Mouse (Mus musculus): Measurements from ENCODE around the gene Bex3.
"Not testable (repeated sequence)": the region's sequence is repeated elsewhere in the genome, so short reads cannot be mapped to it uniquely, and the experiment has no call there.

Gene Bex3

DNA sequence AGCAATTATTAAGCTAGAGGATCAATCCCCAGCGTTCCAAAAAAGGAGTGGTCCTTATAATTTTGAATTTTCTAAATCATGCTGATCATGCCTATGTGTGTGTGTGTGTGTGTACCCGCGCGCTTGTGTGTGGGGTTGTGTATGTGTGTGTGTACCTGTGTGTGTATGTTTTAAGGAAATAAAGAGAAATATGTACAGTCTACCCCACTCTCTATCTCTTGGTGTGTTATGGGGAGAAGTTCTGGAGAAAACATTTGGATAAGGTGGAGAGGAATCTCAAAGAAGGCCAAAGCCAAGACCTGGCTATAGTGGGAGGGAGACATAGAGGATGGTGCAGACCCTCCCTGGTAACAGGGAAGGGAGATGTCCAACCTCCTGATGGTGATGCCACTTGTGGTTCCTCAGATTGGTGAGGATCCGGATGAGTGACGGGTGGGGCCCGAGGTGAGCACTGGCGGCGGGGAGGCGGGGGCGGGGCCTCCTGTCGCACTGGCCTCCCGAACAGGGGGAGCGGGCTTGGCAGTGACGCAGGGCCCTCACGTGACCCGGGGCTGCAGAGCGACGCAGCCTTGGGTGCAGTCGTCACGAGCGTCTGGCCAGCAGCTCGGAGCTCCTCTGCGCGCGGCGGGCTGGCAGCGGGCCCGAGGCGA is at the start of gene Bex3:
Bex3 (plus strand) TSS at position 511 of the 650 bp plus-strand sequence.
- DNase-seq (ENCODE audit: low spot score in 2 of 2), result peak in 1 of 2 experiments; percentile 22

GRCm38 (mm10) chrX:136223714-136224113 is 46.3 kb upstream of the Bex3 start:
- no peak for DNase-seq (ENCODE audit: low spot score in 2 of 2)

DNA sequence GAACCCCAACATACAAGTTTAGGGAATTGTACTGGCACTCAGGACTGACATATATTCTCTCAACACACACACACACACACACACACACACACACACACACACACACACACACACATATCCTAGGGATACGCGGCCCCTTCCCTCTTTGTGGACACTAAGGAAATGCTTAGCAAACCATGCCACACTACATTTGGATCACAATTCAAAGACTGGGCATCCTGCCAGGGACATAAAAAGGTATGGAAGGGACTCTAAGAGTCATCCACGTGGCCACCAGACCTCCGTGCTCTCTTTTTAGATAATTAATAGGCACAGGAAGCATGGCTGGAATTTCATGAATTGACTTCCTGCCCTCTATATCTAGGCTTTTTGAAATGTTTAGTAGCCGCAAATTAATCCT is 42.3 kb upstream of the Bex3 start:
- no peak for DNase-seq (ENCODE audit: low spot score in 2 of 2)

- DNase-seq (ENCODE audit: low spot score in 2 of 2), result peak in 1 of 2 experiments; percentile 14
Observed at GRCm38 (mm10) chrX:136238118-136238517, 31.9 kb upstream of the Bex3 start.

- DNase-seq (ENCODE audit: low spot score in 2 of 2), result no peak
Observed at GRCm38 (mm10) chrX:136243181-136243580, 26.9 kb upstream of the Bex3 start.

- peak; percentile 37 to 57 for DNase-seq (ENCODE audit: low spot score in 2 of 2)
Observed at GRCm38 (mm10) chrX:136244574-136245229, 25.4 kb upstream of the Bex3 start, which contains the start of gene Tceal9. TSS of gene Tceal9 (plus strand) at chrX:136245079.

GRCm38 (mm10) chrX:136245521-136246071 is 24.5 kb upstream of the Bex3 start:
- DNase-seq (ENCODE audit: low spot score in 2 of 2), result no peak

DNA sequence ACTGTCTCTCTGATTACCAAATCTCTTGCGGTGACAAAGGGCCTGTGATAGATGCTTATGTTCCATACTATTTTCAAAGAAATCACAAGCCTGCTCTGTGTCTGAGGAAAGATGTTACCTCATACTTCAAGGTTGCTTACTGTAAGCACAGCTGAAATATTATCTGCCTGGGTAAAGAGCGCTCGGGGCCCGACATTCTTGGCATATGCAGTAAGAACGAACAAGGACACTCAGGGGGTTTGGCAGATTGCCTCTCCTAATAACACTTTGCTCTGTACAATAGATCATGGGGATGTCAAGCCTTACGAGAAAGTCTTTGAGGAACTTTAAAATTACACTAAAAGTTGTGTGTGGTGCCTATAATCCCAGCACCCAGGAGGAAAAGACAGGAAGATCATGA is 21.2 kb upstream of the Bex3 start:
- DNase-seq (ENCODE audit: low spot score in 2 of 2), result no peak

GRCm38 (mm10) chrX:136249671-136250070 is 20.4 kb upstream of the Bex3 start:
- DNase-seq (ENCODE audit: low spot score in 2 of 2), result no peak

DNA sequence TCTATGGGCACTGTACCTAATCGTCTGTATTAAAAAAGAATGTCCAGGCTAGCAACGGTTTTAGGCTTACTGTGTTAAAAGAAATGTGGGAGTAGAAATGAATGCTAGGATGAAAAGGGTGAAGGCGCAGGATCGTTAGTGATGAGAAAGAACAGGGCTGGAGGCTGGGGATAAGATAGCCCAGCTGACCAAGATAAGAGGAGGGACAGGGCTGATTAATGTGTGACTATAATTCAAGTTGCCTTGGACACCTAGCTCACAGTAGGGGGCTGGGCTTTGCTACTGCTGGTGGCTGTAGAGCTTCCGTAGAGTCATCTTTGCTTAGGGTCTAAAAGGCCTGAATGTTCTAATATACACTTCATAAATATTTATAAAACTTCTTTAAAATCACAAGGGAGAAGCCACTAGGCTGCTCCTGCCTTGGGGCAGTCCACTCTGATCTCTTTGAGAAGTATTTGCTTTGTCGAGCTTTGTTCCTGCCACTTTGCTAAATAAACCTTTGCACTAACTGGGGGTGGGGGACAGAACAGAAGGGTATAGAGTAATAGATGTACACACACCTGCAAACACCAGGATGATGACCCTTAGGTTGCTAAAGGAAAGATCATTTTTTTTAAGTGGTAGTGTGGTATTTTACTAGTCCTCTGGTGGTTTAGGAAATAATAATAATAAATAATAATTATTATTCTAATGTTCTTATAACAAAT is 17.9 kb upstream of the Bex3 start:
- no peak for DNase-seq (ENCODE audit: low spot score in 2 of 2)

DNA sequence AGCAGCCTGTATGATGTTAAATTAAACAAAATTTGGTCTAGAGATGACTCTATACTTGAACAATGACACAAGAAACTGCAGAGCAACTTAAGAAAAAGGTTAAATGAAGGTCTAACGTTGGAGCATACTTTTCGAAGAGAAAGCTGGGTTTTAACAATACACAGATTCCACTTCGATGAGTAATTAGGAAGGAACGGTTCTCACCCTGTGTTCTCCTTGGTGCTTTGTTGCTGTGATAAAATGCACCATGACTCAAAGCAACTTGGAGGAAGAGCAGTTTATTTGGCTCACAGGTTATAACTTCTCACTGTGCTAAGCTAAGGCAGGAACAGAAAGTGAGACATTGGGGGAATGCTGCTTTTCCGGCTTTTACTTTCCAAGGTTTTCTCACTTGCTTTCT is 2.3 kb upstream of the Bex3 start:
- DNase-seq (ENCODE audit: low spot score in 2 of 2), result no peak

- DNase-seq (ENCODE audit: low spot score in 2 of 2), result no peak
Observed at GRCm38 (mm10) chrX:136268173-136268572, 1.9 kb upstream of the Bex3 start.

DNA sequence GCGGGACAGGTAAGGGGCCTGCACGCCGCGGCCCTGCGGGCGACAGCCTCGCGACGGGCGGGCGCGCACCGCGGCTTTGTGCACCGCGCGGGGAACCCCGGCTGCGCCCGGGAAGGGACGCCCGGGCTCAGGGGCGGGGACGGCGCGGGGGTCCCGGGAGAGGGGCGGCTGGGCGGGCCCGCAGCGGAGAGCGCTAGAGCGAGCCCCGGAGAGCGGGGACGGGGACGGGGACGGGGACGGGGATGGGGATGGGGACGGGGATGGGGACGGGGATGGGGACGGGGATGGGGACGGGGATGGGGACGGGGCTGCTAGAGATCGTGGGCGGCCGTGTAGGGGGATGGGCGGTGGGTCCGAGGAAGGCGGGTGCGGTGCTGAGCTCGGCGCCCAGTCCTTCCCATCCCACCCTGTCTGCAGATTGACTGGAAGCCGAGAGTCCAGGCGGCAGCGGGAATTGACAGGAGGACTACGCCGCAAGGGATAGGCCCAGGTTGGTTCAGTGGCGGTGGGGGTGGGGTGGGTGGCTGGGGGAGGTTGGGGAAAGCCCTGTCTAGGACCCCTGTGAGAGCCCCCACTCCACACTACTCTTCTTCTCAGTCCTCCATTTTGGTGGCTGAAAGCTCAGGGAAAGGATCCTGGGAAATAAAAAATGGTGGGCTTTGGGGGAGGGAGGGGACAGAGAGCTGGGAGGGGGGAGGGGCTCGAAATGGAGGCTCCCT is 499 bp downstream of the Bex3 start:
- DNase-seq (ENCODE audit: low spot score in 2 of 2), result not testable (repeated sequence)

- DNase-seq (ENCODE audit: low spot score in 2 of 2), result no peak
Observed at GRCm38 (mm10) chrX:136274542-136274941, 4.5 kb downstream of the Bex3 start.

- no peak for DNase-seq (ENCODE audit: low spot score in 2 of 2)
Observed at GRCm38 (mm10) chrX:136275386-136275785, 5.3 kb downstream of the Bex3 start.

GRCm38 (mm10) chrX:136277577-136277976 is 7.5 kb downstream of the Bex3 start:
- no peak for DNase-seq (ENCODE audit: low spot score in 2 of 2)

- DNase-seq (ENCODE audit: low spot score in 2 of 2), result no peak
Observed at GRCm38 (mm10) chrX:136278401-136278800, 8.3 kb downstream of the Bex3 start.

- DNase-seq (ENCODE audit: low spot score in 2 of 2), result no peak
Observed at GRCm38 (mm10) chrX:136279410-136279809, 9.4 kb downstream of the Bex3 start.

DNA sequence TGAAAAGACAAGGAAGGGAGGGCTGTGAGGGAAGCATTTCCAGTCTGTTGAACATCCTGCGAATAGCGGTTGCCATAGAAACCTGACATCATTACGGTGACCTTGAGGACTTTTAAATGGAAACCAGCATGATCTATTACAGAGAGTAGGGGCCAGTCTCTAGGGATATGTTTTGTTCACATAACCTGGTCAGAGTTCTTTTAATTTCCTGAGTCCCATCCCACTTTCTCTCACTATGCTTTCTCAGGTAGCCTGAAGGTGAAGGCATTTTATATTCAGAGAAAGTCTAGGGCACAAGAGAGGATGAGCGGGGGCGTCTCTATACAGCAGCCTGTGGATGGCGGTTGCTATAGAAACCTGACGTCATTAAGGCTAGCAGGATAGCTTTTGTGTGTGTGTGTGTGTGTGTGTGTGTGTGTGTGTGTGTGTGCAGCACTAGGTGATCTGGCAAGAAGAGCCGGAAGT is 20.8 kb downstream of the Bex3 start:
- DNase-seq (ENCODE audit: low spot score in 2 of 2), result peak in 1 of 2 experiments; percentile 12

GRCm38 (mm10) chrX:136304295-136304694 is 34.2 kb downstream of the Bex3 start:
- peak in 1 of 2 experiments; percentile 18 for DNase-seq (ENCODE audit: low spot score in 2 of 2)

GRCm38 (mm10) chrX:136306196-136306595 is 36.1 kb downstream of the Bex3 start:
- no peak for DNase-seq (ENCODE audit: low spot score in 2 of 2)

DNA sequence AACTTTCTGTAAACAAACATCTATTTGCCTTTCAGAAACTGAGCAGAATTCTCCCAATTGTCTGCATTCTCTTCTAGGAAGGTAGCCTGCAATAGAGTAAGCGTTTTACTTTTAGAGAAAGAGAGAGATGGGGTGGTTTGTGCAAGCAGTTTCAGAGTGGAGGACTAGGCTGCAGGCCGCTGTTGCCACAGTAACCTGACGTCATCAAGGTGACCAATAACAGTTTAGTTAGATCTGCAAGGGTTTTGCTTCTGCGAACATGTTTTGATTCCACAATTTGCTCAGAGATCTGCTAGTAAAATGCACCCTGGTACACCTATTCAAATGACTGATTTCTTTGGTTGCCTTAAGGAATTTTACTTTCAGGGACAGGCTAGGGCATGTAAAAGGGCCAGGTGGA is 43.2 kb downstream of the Bex3 start:
- DNase-seq (ENCODE audit: low spot score in 2 of 2), result no peak
